Mouse (Mus musculus) lung, adult 2 months (tissue): Measurements from ENCODE around the gene Efna4. TPM values are rescaled to one million over a fixed set of nuclear protein-coding genes. Genes with fewer than 3 reads are reported as not detected.

ENCODE experiments used
- DNase-seq: peaks from one replicate; pipeline ENCODE4 v3.0.0; 2022
- H3K4me1 ChIP-seq: fragments of 200-500 bp; 2 replicates; pipeline ENCODE4 v1.6.1; 2011; ENCODE audit warnings: low read length; ENCODE audit not compliant: control insufficient read depth, insufficient read depth
- H3K4me3 ChIP-seq: fragments of 200-500 bp; replicated peaks from 2 replicates; pipeline ENCODE3; 2011; ENCODE audit warnings: low read depth, mild to moderate bottlenecking, control low read depth, low read length; ENCODE audit errors: extremely low read depth
- CTCF ChIP-seq: fragments of 200-500 bp; IDR thresholded peaks from 2 replicates; pipeline ENCODE4 v1.5.1; 2011; ENCODE audit warnings: mild to moderate bottlenecking, low read length, control low read depth; ENCODE audit not compliant: insufficient read depth
- POLR2A ChIP-seq: fragments of 200-500 bp; IDR thresholded peaks from 2 replicates; pipeline ENCODE4 v1.6.1; 2011; ENCODE audit warnings: low read depth, mild to moderate bottlenecking, control low read depth, low read length, borderline replicate concordance; ENCODE audit errors: extremely low read depth
- WGBS: fragments of 180-500 bp; shearing (Covaris S2); methylation state at CpG from one replicate; pipeline ENCODE4 v1.1.7; 2018; 5-methylcytosine and 5-hydroxymethylcytosine counted together
- polyA plus RNA-seq: library from polyadenylated mRNA; depleted of rRNA; stranded (reverse); fragments of >200 nt; gene quantifications from 2 replicates; pipeline ENCODE4 v1.2.3, GENCODE M21; 2012; rRNA removed

Efna4 gene
- 7.3 and 9.3 TPM in 2 replicates for polyA plus RNA-seq

- DNase-seq: peak; percentile 60
Observed at GRCm38 (mm10) chr3:89337721-89338578, at the start of gene Efna4. Gene Efna4, minus strand, starts transcription at chr3:89338028.

GRCm38 (mm10) chr3:89386438-89387420 is 48.9 kb upstream of the Efna4 start:
- peak; percentile 13 for DNase-seq
- TF ChIP-seq CTCF: no peak
- TF ChIP-seq POLR2A: no peak
- 62% methylated on average over 17 of the region's 17 CpGs for WGBS
- peaks cover 24% of the 10 kb centered on the region for H3K4me1 ChIP-seq
- peak overlapping the region; percentile 23 for H3K4me3 ChIP-seq

More at GRCm38 (mm10) chr3:89337721-89338578, at the start of gene Efna4:
- 2% methylated on average over 44 of the region's 44 CpGs for WGBS
- TF ChIP-seq POLR2A (no peak), CTCF (no peak)
- H3K4me1 ChIP-seq: no peaks in the 10 kb centered on the region; the same call in 1 of the 2 replicates
- H3K4me3 ChIP-seq: peak within 1 kb of the TSS; percentile 69

GRCm38 (mm10) chr3:89385451-89385850 is 47.6 kb upstream of the Efna4 start:
- 46% methylated on average over 11 of the region's 11 CpGs for WGBS
- TF ChIP-seq POLR2A: no peak
- no peak for TF ChIP-seq CTCF
- no peak overlapping the region for H3K4me3 ChIP-seq
- DNase-seq: peak; percentile 13
- peaks cover 17% of the 10 kb centered on the region for H3K4me1 ChIP-seq

GRCm38 (mm10) chr3:89384331-89385076 is 46.7 kb upstream of the Efna4 start:
- Histone ChIP-seq H3K4me3 (no peak overlapping the region), H3K4me1 (peaks cover 14% of the 10 kb centered on the region)
- 66% methylated on average over 12 of the region's 12 CpGs for WGBS
- peak; percentile 23 for DNase-seq
- TF ChIP-seq CTCF (no peak), POLR2A (no peak)

GRCm38 (mm10) chr3:89383651-89384255 is 45.9 kb upstream of the Efna4 start:
- TF ChIP-seq POLR2A (no peak), CTCF (no peak)
- H3K4me1 ChIP-seq: peaks cover 14% of the 10 kb centered on the region
- WGBS: 64% methylated on average over 5 of the region's 5 CpGs
- H3K4me3 ChIP-seq: no peak overlapping the region
- peak; percentile 22 for DNase-seq

GRCm38 (mm10) chr3:89382950-89383349 is 45.1 kb upstream of the Efna4 start:
- WGBS: 69% methylated on average over 5 of the region's 5 CpGs
- no peak for DNase-seq
- Histone ChIP-seq H3K4me3 (no peak overlapping the region), H3K4me1 (peaks cover 14% of the 10 kb centered on the region)
- TF ChIP-seq POLR2A (no peak), CTCF (no peak)

GRCm38 (mm10) chr3:89382033-89382882 is 44.4 kb upstream of the Efna4 start:
- WGBS: 84% methylated on average over 9 of the region's 9 CpGs
- peak; percentile 11 for DNase-seq
- H3K4me3 ChIP-seq: no peak overlapping the region
- TF ChIP-seq CTCF: no peak
- no peak for TF ChIP-seq POLR2A
- peaks cover 13% of the 10 kb centered on the region for H3K4me1 ChIP-seq

GRCm38 (mm10) chr3:89381233-89381632 is 43.4 kb upstream of the Efna4 start:
- no peak for DNase-seq

More at GRCm38 (mm10) chr3:89381233-89381632, 43.4 kb upstream of the Efna4 start:
- 84% methylated on average over 11 of the region's 11 CpGs for WGBS
- Histone ChIP-seq H3K4me1 (peaks cover 13% of the 10 kb centered on the region), H3K4me3 (no peak overlapping the region)
- TF ChIP-seq POLR2A (no peak), CTCF (no peak)
